Mouse (Mus musculus) forebrain, postnatal 0 days (tissue): ENCODE measurements around the gene Usp2. TPM values are rescaled to one million over a fixed set of nuclear protein-coding genes. Genes with fewer than 3 reads are reported as not detected.

Experiments
- ATAC-seq: fragments of 200-750 bp; cut with Nextera tagmentation; 2 replicates; pipeline ENCODE4 v1.8.0; 2017; ENCODE audit warnings: mild to moderate bottlenecking, moderate library complexity
- DNase-seq: peaks from one replicate; pipeline ENCODE4 v3.0.0-alpha.2; 2015
- H3K27ac ChIP-seq: fragments of 300-500 bp; sonication (generic); 2 replicates; pipeline ENCODE4 v1.5.1; 2014; ENCODE audit warnings: low read depth, mild to moderate bottlenecking, antibody characterized with exemption, low read length, moderate library complexity, mixed read lengths
- H3K27me3 ChIP-seq: fragments of 300-500 bp; sonication (generic); 2 replicates; pipeline ENCODE4 v1.6.1; 2014; ENCODE audit warnings: mild to moderate bottlenecking, low read length, mixed read lengths; ENCODE audit not compliant: insufficient read depth
- H3K36me3 ChIP-seq: fragments of 300-500 bp; sonication (generic); 2 replicates; pipeline ENCODE4 v1.6.1; 2014; ENCODE audit warnings: mild to moderate bottlenecking, moderate library complexity; ENCODE audit not compliant: insufficient read depth
- H3K4me1 ChIP-seq: fragments of 300-500 bp; sonication (generic); 2 replicates; pipeline ENCODE4 v1.6.1; 2014; ENCODE audit warnings: antibody characterized with exemption; ENCODE audit not compliant: insufficient read depth
- H3K4me2 ChIP-seq: fragments of 300-500 bp; sonication (generic); 2 replicates; pipeline ENCODE4 v1.6.1; 2014; ENCODE audit warnings: low read depth, mild to moderate bottlenecking, moderate library complexity
- H3K4me3 ChIP-seq: fragments of 300-500 bp; sonication (generic); 2 replicates; pipeline ENCODE4 v1.5.1; 2014; ENCODE audit warnings: low read depth, low read length, mixed read lengths
- H3K9ac ChIP-seq: fragments of 300-500 bp; sonication (generic); 2 replicates; pipeline ENCODE4 v1.6.1; 2014; ENCODE audit warnings: mild to moderate bottlenecking
- H3K9me3 ChIP-seq: fragments of 300-500 bp; sonication (generic); 2 replicates; pipeline ENCODE4 v1.6.1; 2016; ENCODE audit warnings: low read length
- CTCF ChIP-seq: sonication (generic); IDR thresholded peaks from 2 replicates; pipeline ENCODE4 v1.5.1; 2016; ENCODE audit warnings: antibody characterized with exemption, control low read depth, low read depth
- WGBS: fragments of 180-500 bp; shearing (Covaris S2); extraction: QIAGEN DNeasy Blood & Tissue Kit; methylation state at CpG from one replicate; pipeline ENCODE4 v1.1.7; 2014; 5-methylcytosine and 5-hydroxymethylcytosine counted together
- polyA plus RNA-seq: library from polyadenylated mRNA; unstranded; fragments of >200 nt; fragmentation: Nextera tagmentation; extraction: Ambion mirVana; gene quantifications from 2 replicates; pipeline ENCODE4 v1.2.1, GENCODE M21; 2015
- total RNA-seq: library from RNA; depleted of rRNA; stranded (reverse); fragments of >200 nt; gene quantifications from 2 replicates; pipeline ENCODE4 v1.2.3, GENCODE M21; 2014

The Usp2 gene
- total and polyA plus RNA-seq, 2 experiments from 2014 or later = 16.6 to 20.2 TPM

- DNase-seq = no peak
- Histone ChIP-seq H3K9me3 (no peaks in the 10 kb centered on the region), H3K4me1 (no peaks in the 10 kb centered on the region), H3K9ac (no peak overlapping the region), H3K4me3 (no peak overlapping the region), H3K4me2 (no peak overlapping the region), H3K27me3 (no peaks in the 10 kb centered on the region), H3K27ac (no peak overlapping the region), H3K36me3 (peaks cover 16% of the 10 kb centered on the region; the same call in 1 of the 2 replicates)
- no peak for TF ChIP-seq CTCF
- WGBS = 86% methylated on average over 3 of the region's 3 CpGs
- no peak for ATAC-seq
These were observed 27.9 kb downstream of the Usp2 start for GRCm38 (mm10) chr9:44094737-44095136.

- no peaks in the 10 kb centered on the region for H3K9me3 ChIP-seq
- no peak for TF ChIP-seq CTCF
- no peak overlapping the region for H3K9ac ChIP-seq
- no peaks in the 10 kb centered on the region for H3K27me3 ChIP-seq
- no peak for ATAC-seq
- H3K4me2 ChIP-seq = no peak overlapping the region
- H3K27ac ChIP-seq = peak overlapping the region; percentile 47; the same call in 1 of the 2 replicates
- WGBS = 90% methylated on average over 9 of the region's 9 CpGs
- peaks cover 16% of the 10 kb centered on the region; the same call in 1 of the 2 replicates for H3K36me3 ChIP-seq
- no peaks in the 10 kb centered on the region for H3K4me1 ChIP-seq
- no peak for DNase-seq
- no peak overlapping the region for H3K4me3 ChIP-seq
These were observed 29.0 kb downstream of the Usp2 start for GRCm38 (mm10) chr9:44095781-44096180.

DNA sequence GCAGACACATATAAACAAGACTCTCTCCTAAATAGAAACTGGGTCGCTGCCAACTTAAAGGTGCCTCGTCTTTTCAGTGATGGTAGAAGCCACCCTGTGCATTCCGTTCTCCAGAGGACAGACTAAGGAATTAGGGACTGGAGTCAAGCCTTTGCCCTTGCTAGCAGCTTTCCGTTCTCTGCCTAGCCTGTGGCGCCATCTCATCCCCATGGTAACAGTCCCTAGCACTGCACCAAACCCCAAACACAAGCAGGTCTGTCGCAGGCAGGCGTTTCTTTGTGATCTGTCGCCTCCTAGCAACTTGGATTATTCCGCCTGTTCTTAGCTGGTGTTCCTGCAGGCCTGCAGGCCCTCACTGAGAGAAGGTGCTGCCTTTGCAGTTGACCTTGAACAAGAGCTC lies 29.7 kb downstream of the Usp2 start:
- Histone ChIP-seq H3K27ac (peak overlapping the region; percentile 47), H3K9me3 (no peaks in the 10 kb centered on the region), H3K4me2 (no peak overlapping the region), H3K27me3 (no peaks in the 10 kb centered on the region), H3K4me1 (no peaks in the 10 kb centered on the region), H3K36me3 (0 out of 2 replicates have a peak, but pooled peaks cover 9% of the 10 kb centered on the region), H3K4me3 (no peak overlapping the region), H3K9ac (peak overlapping the region; percentile 11; the same call in 1 of the 2 replicates)
- DNase-seq (peak; percentile 79), ATAC-seq (peak; percentile 87)
- peak; percentile 28; the same call in 1 of the 2 replicates for TF ChIP-seq CTCF
- 10% methylated on average over 9 of the region's 9 CpGs for WGBS

DNA sequence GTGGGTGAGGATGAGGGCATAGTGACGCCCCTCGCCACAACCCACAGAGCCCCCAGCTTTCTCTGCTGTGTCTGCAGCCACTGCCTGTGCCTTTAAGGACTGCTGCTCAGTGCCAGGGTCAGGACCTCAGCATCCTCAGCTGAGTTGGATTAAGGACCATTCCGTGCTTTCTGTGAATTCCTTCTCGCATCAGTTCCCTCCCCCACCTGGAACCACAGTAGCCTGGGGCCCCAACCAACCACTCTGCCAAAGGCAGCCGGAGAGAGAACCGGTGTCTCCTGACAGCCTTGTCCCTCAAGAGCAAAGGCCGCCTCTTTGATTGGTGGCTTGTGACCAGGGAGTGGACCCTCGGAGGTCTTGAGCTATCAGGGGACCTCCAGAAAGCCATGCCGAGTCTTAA lies 34.7 kb downstream of the Usp2 start, which contains the start of gene Mfrp:
Gene Mfrp (plus strand): TSS at position 240 of the 400 bp plus-strand sequence.
- no peaks in the 10 kb centered on the region for H3K36me3 ChIP-seq
- H3K9me3 ChIP-seq = no peaks in the 10 kb centered on the region
- no peaks in the 10 kb centered on the region for H3K27me3 ChIP-seq
- 63% methylated on average over 9 of the region's 9 CpGs for WGBS
- no peak within 1 kb of the TSS for H3K4me2 ChIP-seq
- no peak for DNase-seq
- no peak within 1 kb of the TSS for H3K27ac ChIP-seq
- no peaks in the 10 kb centered on the region for H3K4me1 ChIP-seq
- TF ChIP-seq CTCF = no peak
- ATAC-seq = no peak
- H3K9ac ChIP-seq = no peak within 1 kb of the TSS
- H3K4me3 ChIP-seq = no peak within 1 kb of the TSS

- no peaks in the 10 kb centered on the region for H3K9me3 ChIP-seq
- no peaks in the 10 kb centered on the region for H3K36me3 ChIP-seq
- no peak overlapping the region for H3K4me3 ChIP-seq
- peaks cover 27% of the 10 kb centered on the region; the same call in 1 of the 2 replicates for H3K4me1 ChIP-seq
- H3K4me2 ChIP-seq = no peak overlapping the region
- H3K27ac ChIP-seq = no peak overlapping the region
- WGBS = 92% methylated on average over 7 of the region's 7 CpGs
- no peaks in the 10 kb centered on the region for H3K27me3 ChIP-seq
- DNase-seq (no peak), ATAC-seq (no peak)
- H3K9ac ChIP-seq = no peak overlapping the region
- no peak for TF ChIP-seq CTCF
These were observed 38.1 kb downstream of the Usp2 start for GRCm38 (mm10) chr9:44104881-44105280.

DNA sequence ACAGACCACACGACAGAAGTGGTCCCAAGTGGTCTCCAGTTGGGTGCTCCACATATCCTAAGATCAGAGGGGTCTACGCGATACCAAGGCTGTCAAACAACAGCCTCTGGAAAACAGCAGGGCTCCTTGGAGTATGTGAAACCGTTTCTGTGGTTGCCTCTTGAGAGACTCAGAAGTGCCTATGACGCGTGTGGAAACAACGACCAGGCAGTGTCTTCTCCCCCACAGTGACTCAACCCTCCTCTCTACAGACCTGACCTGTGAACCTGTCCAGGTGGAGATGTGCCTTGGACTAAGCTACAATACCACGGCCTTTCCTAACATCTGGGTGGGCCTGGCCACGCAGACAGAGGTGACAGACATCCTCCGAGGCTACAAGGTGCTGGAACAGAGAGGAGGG lies 39.0 kb downstream of the Usp2 start:
- DNase-seq = no peak
- WGBS = 90% methylated on average over 10 of the region's 10 CpGs
- Histone ChIP-seq H3K4me1 (peaks cover 34% of the 10 kb centered on the region; the same call in 1 of the 2 replicates), H3K9ac (no peak overlapping the region), H3K27ac (no peak overlapping the region), H3K27me3 (no peaks in the 10 kb centered on the region), H3K4me2 (no peak overlapping the region), H3K36me3 (no peaks in the 10 kb centered on the region), H3K4me3 (no peak overlapping the region), H3K9me3 (no peaks in the 10 kb centered on the region)
- no peak for TF ChIP-seq CTCF
- ATAC-seq = no peak

GRCm38 (mm10) chr9:44106182-44106581 lies 39.4 kb downstream of the Usp2 start:
- H3K27ac ChIP-seq = no peak overlapping the region
- 76% methylated on average over 7 of the region's 7 CpGs for WGBS

More at GRCm38 (mm10) chr9:44106182-44106581, 39.4 kb downstream of the Usp2 start:
- no peak overlapping the region for H3K4me2 ChIP-seq
- no peaks in the 10 kb centered on the region for H3K27me3 ChIP-seq
- TF ChIP-seq CTCF = no peak
- no peaks in the 10 kb centered on the region for H3K9me3 ChIP-seq
- DNase-seq = no peak
- peaks cover 34% of the 10 kb centered on the region; the same call in 1 of the 2 replicates for H3K4me1 ChIP-seq
- H3K4me3 ChIP-seq = no peak overlapping the region
- no peak overlapping the region for H3K9ac ChIP-seq
- ATAC-seq = no peak
- no peaks in the 10 kb centered on the region for H3K36me3 ChIP-seq
